Mouse (Mus musculus): ENCODE measurements around the gene Ces2b. TPM values are rescaled to one million over a fixed set of nuclear protein-coding genes. Genes with fewer than 3 reads are reported as not detected.
"Not testable (repeated sequence)": the region's sequence is repeated elsewhere in the genome, so short reads cannot be mapped to it uniquely, and the experiment has no call there.

The Ces2b gene
- polyA plus RNA-seq, 1 experiment from 2014 or later, result 0.19 TPM

GRCm38 (mm10) chr8:104847741-104848462 is 16.5 kb downstream of the Ces2b start:
- WGBS, result 79% methylated on average over 4 of the region's 4 CpGs

GRCm38 (mm10) chr8:104866844-104867531 is 35.6 kb downstream of the Ces2b start:
- H3K9me3 ChIP-seq, result not testable (repeated sequence)

More at GRCm38 (mm10) chr8:104847741-104848462, 16.5 kb downstream of the Ces2b start:
- no peak for DNase-seq (ENCODE audit: extremely low spot score, low spot score)
- H3K27ac ChIP-seq, result no peak overlapping the region
- no peaks in the 10 kb centered on the region for H3K9me3 ChIP-seq
- H3K4me3 ChIP-seq, result no peak overlapping the region
- no peaks in the 10 kb centered on the region for H3K27me3 ChIP-seq (ENCODE audit: poor library complexity, severe bottlenecking)
- H3K4me1 ChIP-seq, result no peaks in the 10 kb centered on the region
- H3K36me3 ChIP-seq (replicated peaks), result no peaks in the 10 kb centered on the region

GRCm38 (mm10) chr8:104868876-104869275 is 37.5 kb downstream of the Ces2b start:
- not testable (repeated sequence) for H3K36me3 ChIP-seq (replicated peaks); H3K27me3 ChIP-seq (ENCODE audit: poor library complexity, severe bottlenecking); H3K27ac ChIP-seq; DNase-seq (ENCODE audit: extremely low spot score, low spot score); H3K4me3 ChIP-seq; H3K9me3 ChIP-seq; H3K4me1 ChIP-seq
- WGBS, result no CpG with 5 or more reads among the region's 2 CpGs

More at GRCm38 (mm10) chr8:104866844-104867531, 35.6 kb downstream of the Ces2b start:
- not testable (repeated sequence) for H3K27me3 ChIP-seq (ENCODE audit: poor library complexity, severe bottlenecking); H3K4me1 ChIP-seq; H3K4me3 ChIP-seq; DNase-seq (ENCODE audit: extremely low spot score, low spot score); H3K36me3 ChIP-seq (replicated peaks); H3K27ac ChIP-seq
- no CpG with 5 or more reads among the region's 4 CpGs for WGBS

- WGBS, result no CpG with 5 or more reads among the region's 4 CpGs
- H3K36me3 ChIP-seq (replicated peaks); H3K9me3 ChIP-seq; H3K4me1 ChIP-seq; H3K27me3 ChIP-seq (ENCODE audit: poor library complexity, severe bottlenecking); H3K27ac ChIP-seq; H3K4me3 ChIP-seq; DNase-seq (ENCODE audit: extremely low spot score, low spot score): not testable (repeated sequence)
These were observed 55.0 kb downstream of the Ces2b start for GRCm38 (mm10) chr8:104886223-104886926.

Other genes starting within 250 kb of the Ces2b start
- 14.2 and 14.6 TPM in 2 replicates for gene Pdp2, start 240.1 kb upstream of the Ces2b start, polyA plus RNA-seq (2016; fragmentation: Nextera tagmentation; extraction: Ambion mirVana)
- not detected in 2 replicates for gene Cdh16, start 207.2 kb upstream of the Ces2b start, polyA plus RNA-seq (2016; fragmentation: Nextera tagmentation; extraction: Ambion mirVana)
- gene Rrad, start 200.2 kb upstream of the Ces2b start, polyA plus RNA-seq (2016; fragmentation: Nextera tagmentation; extraction: Ambion mirVana), result 1.1 and 1.5 TPM in 2 replicates
- 97.5 and 102 TPM in 2 replicates for gene Ciao2b, start 189.6 kb upstream of the Ces2b start, polyA plus RNA-seq (2016; fragmentation: Nextera tagmentation; extraction: Ambion mirVana)
- gene Ces2a, start 97.6 kb upstream of the Ces2b start, polyA plus RNA-seq (2016; fragmentation: Nextera tagmentation; extraction: Ambion mirVana), result not detected in 2 replicates
- gene Ces2c, start 15.5 kb downstream of the Ces2b start, polyA plus RNA-seq (2016; fragmentation: Nextera tagmentation; extraction: Ambion mirVana), result not detected in 2 replicates
- not detected in 2 replicates for gene Ces2e, start 94.7 kb downstream of the Ces2b start, polyA plus RNA-seq (2016; fragmentation: Nextera tagmentation; extraction: Ambion mirVana)
- not detected in 2 replicates for gene Ces2f, start 115.8 kb downstream of the Ces2b start, polyA plus RNA-seq (2016; fragmentation: Nextera tagmentation; extraction: Ambion mirVana)
- not detected in 2 replicates for gene Ces2g, start 130.1 kb downstream of the Ces2b start, polyA plus RNA-seq (2016; fragmentation: Nextera tagmentation; extraction: Ambion mirVana)
- gene Ces2h, start 169.3 kb downstream of the Ces2b start, polyA plus RNA-seq (2016; fragmentation: Nextera tagmentation; extraction: Ambion mirVana), result not detected in 2 replicates
- not detected in 2 replicates for gene Ces3a, start 217.0 kb downstream of the Ces2b start, polyA plus RNA-seq (2016; fragmentation: Nextera tagmentation; extraction: Ambion mirVana)